Mouse (Mus musculus) testis, adult 2 months (tissue): Measurements from ENCODE around the gene Slc35e1.

Experiments
- CTCF ChIP-seq: fragments of 200-500 bp; IDR thresholded peaks from 2 replicates; pipeline ENCODE4 v1.5.1; 2012; ENCODE audit warnings: low read depth, mild to moderate bottlenecking, inconsistent platforms, low read length, moderate library complexity; ENCODE audit not compliant: control insufficient read depth, insufficient read depth, insufficient replicate concordance
- POLR2A ChIP-seq: fragments of 200-500 bp; IDR thresholded peaks from 2 replicates; pipeline ENCODE4 v1.6.1; 2012; ENCODE audit warnings: low read depth, mild to moderate bottlenecking, inconsistent platforms, low read length, moderate library complexity; ENCODE audit not compliant: control insufficient read depth

GRCm38 (mm10) chr8:72491017-72491416 lies 1.4 kb downstream of the Slc35e1 start:
- no peak for TF ChIP-seq POLR2A
- TF ChIP-seq CTCF = no peak
